8 mouse cellular contexts compared by ENCODE assay signal in the genomic region with DNA sequence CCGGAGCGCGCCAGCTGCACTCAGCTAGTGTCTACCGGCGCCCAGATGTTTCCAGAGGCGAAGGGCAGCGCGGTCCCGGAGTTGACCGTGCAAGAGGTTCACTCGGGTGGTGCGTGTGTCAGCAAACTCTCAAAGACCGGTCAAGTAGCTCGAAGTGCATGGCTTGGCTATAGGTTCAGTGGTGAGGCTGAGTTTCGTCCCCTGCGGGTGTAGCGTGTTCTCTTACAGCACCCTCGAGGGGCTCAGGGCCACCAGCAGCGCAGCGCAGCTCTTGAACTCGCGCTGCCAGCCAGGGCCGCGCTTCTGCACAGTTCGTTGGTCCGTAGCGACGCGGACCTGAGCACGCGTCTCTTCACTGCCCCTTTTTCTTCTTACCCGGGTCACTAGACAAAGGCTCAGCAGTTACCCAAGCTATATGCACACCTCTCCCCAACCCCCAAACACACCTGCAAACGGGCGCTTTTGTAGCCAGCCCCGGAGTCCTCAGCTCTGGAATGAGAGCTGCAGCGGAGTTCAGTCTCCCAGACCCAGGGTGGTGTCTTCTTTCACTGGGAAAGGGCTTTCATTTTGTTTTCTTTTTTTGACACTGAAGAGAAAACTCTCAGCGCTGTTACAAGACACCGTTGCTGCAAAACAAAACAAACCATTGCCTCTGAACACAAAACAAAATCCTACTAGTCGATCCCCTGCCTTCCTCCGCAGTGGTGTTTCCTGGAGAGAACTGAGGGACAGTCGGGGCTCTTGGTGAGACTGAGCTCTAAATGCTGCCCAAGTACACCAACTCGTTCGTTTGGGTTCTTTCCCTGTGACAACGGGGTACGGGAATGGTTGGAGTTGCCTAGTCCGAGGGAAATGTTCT. TPM values are rescaled to one million over a fixed set of nuclear protein-coding genes. Genes with fewer than 3 reads are reported as not detected.
DNase-seq lines count a peak whose midpoint lies in the region; ATAC-seq and TF ChIP-seq lines count a peak whose summit lies in the region.

No protein-coding gene starts in this region.

- H3K4me2 ChIP-seq in hindbrain, embryonic 15.5 days = peak overlapping the region; percentile 99
- H3K4me2 ChIP-seq in liver, embryonic 15.5 days = peak overlapping the region; percentile 54
- H3K4me2 ChIP-seq in stomach, embryonic 16.5 days (ENCODE audit: low read depth, low read length) = peak overlapping the region; percentile 93

- H3K9ac ChIP-seq in hindbrain, embryonic 15.5 days = peak overlapping the region; percentile 54
- H3K9ac ChIP-seq in liver, embryonic 15.5 days = peak overlapping the region; percentile 39
- peak overlapping the region; percentile 80 for H3K9ac ChIP-seq in stomach, embryonic 16.5 days (ENCODE audit: low read length)

- H3K27me3 ChIP-seq in forebrain, embryonic 10.5 days (ENCODE audit: poor library complexity, severe bottlenecking) = peaks cover 87% of the 10 kb centered on the region
- peaks cover 58% of the 10 kb centered on the region for H3K27me3 ChIP-seq in hindbrain, embryonic 15.5 days
- peaks cover 49% of the 10 kb centered on the region for H3K27me3 ChIP-seq in liver, embryonic 15.5 days
- H3K27me3 ChIP-seq in stomach, embryonic 16.5 days (ENCODE audit: control insufficient read depth, insufficient read depth, low read length) = peaks cover 17% of the 10 kb centered on the region

- peak overlapping the region; percentile 60 for H3K4me3 ChIP-seq in layer of hippocampus, adult 2 months
- peak overlapping the region; percentile 71 for H3K4me3 ChIP-seq in forebrain, embryonic 10.5 days
- peak overlapping the region; percentile 57 for H3K4me3 ChIP-seq in hindbrain, embryonic 15.5 days
- H3K4me3 ChIP-seq in liver, embryonic 15.5 days (replicated peaks) = peak overlapping the region; percentile 58
- H3K4me3 ChIP-seq in stomach, embryonic 16.5 days (replicated peaks; ENCODE audit: low read length) = peak overlapping the region; percentile 80

- no peak for DNase-seq in layer of hippocampus, adult 2 months (ENCODE audit: low spot score in 2 of 2)
- no peak for DNase-seq in layer of hippocampus, adult 9-11 months
- peak; percentile 42 for DNase-seq in Muller cell, postnatal 12 days (ENCODE audit: inconsistent ontology term)
- peak; percentile 46 for DNase-seq in forebrain, embryonic 10.5 days (ENCODE audit: extremely low spot score, low spot score)
- DNase-seq in urinary bladder, adult 2 months (ENCODE audit: low spot score) = no peak

- no peak for ATAC-seq in hindbrain, embryonic 15.5 days (ENCODE audit: low FRiP score, low read depth)
- 0 out of 2 replicates have a peak, but pooled peaks have one; percentile 4 for ATAC-seq in liver, embryonic 15.5 days (ENCODE audit: insufficient read depth)
- peak; percentile 25; the same call in 1 of the 2 replicates for ATAC-seq in stomach, embryonic 16.5 days (ENCODE audit: insufficient read depth, low FRiP score)

- WGBS in forebrain, embryonic 10.5 days = under 1% methylated on average over 46 of the region's 46 CpGs
- WGBS in hindbrain, embryonic 15.5 days = under 1% methylated on average over 46 of the region's 46 CpGs
- WGBS in liver, embryonic 15.5 days (ENCODE audit: insufficient replicate concordance) = 1% methylated on average over 46 of the region's 46 CpGs
- under 1% methylated on average over 46 of the region's 46 CpGs for WGBS in stomach, embryonic 16.5 days

- no peaks in the 10 kb centered on the region for H3K9me3 ChIP-seq in forebrain, embryonic 10.5 days
- no peaks in the 10 kb centered on the region for H3K9me3 ChIP-seq in hindbrain, embryonic 15.5 days
- H3K9me3 ChIP-seq in liver, embryonic 15.5 days (replicated peaks) = no peaks in the 10 kb centered on the region
- no peaks in the 10 kb centered on the region for H3K9me3 ChIP-seq in stomach, embryonic 16.5 days (replicated peaks; ENCODE audit: control insufficient read depth, low read length)

- H3K4me1 ChIP-seq in forebrain, embryonic 10.5 days = peaks cover 63% of the 10 kb centered on the region
- peaks cover 32% of the 10 kb centered on the region for H3K4me1 ChIP-seq in hindbrain, embryonic 15.5 days (replicated peaks)
- H3K4me1 ChIP-seq in liver, embryonic 15.5 days (replicated peaks) = peaks cover 11% of the 10 kb centered on the region; the same call in 1 of the 2 replicates
- peaks cover 6% of the 10 kb centered on the region for H3K4me1 ChIP-seq in stomach, embryonic 16.5 days (ENCODE audit: control insufficient read depth, insufficient read depth, low read length)

- peak overlapping the region; percentile 75 for H3K27ac ChIP-seq in layer of hippocampus, adult 2 months
- peak overlapping the region; percentile 83 for H3K27ac ChIP-seq in forebrain, embryonic 10.5 days
- no peak overlapping the region; the same call in none of the 2 replicates for H3K27ac ChIP-seq in hindbrain, embryonic 15.5 days (replicated peaks)
- H3K27ac ChIP-seq in liver, embryonic 15.5 days (replicated peaks) = peak overlapping the region; percentile 38
- H3K27ac ChIP-seq in stomach, embryonic 16.5 days (ENCODE audit: low read length) = peak overlapping the region; percentile 51

- TF ChIP-seq CTCF in layer of hippocampus, adult 2 months (conservative IDR thresholded peaks at IDR 0.05) = no peak

- no peaks in the 10 kb centered on the region for H3K36me3 ChIP-seq in forebrain, embryonic 10.5 days (replicated peaks)
- H3K36me3 ChIP-seq in hindbrain, embryonic 15.5 days = no peaks in the 10 kb centered on the region
- 0 out of 2 replicates have a peak, but pooled peaks cover 3% of the 10 kb centered on the region for H3K36me3 ChIP-seq in liver, embryonic 15.5 days (replicated peaks)
- H3K36me3 ChIP-seq in stomach, embryonic 16.5 days (ENCODE audit: control insufficient read depth, insufficient read depth, low read length) = no peaks in the 10 kb centered on the region

RNA-seq across cellular contexts. Expression of gene Cxcl12, which starts 0.9 kb away (rescaled TPM):
- 10 to 100 TPM; 41.1 to 45.2 TPM for total RNA-seq in layer of hippocampus, adult 2 months (2021)
- 65.0 and 65.6 TPM in 2 replicates for polyA plus RNA-seq in forebrain, embryonic 10.5 days (2016; fragmentation: Nextera tagmentation; extraction: Ambion mirVana)
- 65.4 and 77.1 TPM in 2 replicates for polyA plus RNA-seq in hindbrain, embryonic 15.5 days (2015; fragmentation: Nextera tagmentation; extraction: Ambion mirVana)
- 54.7 and 58.1 TPM in 2 replicates for polyA plus RNA-seq in liver, embryonic 15.5 days (2015; fragmentation: Nextera tagmentation; extraction: Ambion mirVana)
- 168 and 180 TPM in 2 replicates for polyA plus RNA-seq in stomach, embryonic 16.5 days (2015; fragmentation: Nextera tagmentation; extraction: Ambion mirVana)
- polyA plus RNA-seq in urinary bladder, adult 2 months (2012; rRNA removed) = 250 and 339 TPM in 2 replicates

Comparison
In these comparisons a context has a peak if more than half of its experiments do, and no peak if none do; other contexts are left out.
1. DNase-seq: peak in Muller cell, postnatal 12 days (single experiment) and forebrain, embryonic 10.5 days (single experiment); none in layer of hippocampus, adult 2 months (0 of 2), layer of hippocampus, adult 9-11 months (single experiment) and urinary bladder, adult 2 months (single experiment).
2. Peak in every context shown above with its lines, with median percentiles within 50 percentile points of each other: H3K4me3 ChIP-seq, H3K4me2 ChIP-seq and H3K9ac ChIP-seq.